Mouse (Mus musculus): ENCODE results near the gene Hmcn1.

Hmcn1 gene

DNA sequence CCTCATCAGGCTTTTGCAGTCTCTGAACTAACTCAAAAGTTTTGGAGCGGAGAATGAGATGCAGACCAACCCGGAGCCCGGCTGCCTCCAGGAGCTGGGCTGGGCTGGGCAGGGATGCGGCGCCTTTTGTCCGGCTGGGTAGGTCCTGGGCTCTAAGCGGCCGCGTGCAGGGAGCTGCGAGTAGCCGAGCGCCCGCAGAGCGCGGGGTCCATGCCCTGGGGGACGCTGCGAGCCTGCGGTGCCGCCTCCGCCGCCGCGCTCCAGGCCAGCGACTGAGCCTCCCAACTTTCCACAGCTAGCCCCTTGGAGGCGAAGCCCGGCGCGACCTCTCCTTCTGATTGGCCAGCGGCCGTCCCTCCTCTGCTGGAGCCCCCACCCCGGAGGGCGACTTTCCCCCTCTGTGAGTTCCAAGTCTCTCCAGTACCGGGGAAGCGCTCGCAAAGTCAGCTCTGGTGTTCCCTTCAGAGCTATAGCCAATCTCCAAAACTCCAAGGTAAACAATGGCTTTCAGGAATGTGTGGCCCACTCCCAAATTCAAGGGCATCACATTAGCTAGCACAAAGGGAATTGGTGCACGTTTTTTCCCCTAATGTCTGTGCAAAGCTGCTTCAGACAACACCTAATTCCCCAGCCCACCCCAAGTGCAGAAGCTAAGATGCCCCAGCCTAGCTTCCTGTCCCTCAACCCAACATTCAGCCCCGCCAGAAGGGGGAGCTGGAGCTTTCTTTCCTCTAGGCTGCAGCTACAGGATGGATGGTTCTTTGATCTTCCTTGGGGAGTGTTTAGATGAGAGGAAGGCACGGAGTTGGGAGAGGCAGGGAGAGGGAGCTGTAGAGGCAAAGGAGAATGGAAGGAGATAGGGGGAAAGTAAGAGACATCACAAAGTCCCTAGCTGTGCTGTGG lies at the start of gene Hmcn1:
Hmcn1 (minus strand) TSS at position 274 of the 903 bp plus-strand sequence.
- no peak for TF ChIP-seq GATA4 (IDR thresholded peaks at IDR 0.05; ENCODE audit: insufficient replicate concordance, low read length)

DNA sequence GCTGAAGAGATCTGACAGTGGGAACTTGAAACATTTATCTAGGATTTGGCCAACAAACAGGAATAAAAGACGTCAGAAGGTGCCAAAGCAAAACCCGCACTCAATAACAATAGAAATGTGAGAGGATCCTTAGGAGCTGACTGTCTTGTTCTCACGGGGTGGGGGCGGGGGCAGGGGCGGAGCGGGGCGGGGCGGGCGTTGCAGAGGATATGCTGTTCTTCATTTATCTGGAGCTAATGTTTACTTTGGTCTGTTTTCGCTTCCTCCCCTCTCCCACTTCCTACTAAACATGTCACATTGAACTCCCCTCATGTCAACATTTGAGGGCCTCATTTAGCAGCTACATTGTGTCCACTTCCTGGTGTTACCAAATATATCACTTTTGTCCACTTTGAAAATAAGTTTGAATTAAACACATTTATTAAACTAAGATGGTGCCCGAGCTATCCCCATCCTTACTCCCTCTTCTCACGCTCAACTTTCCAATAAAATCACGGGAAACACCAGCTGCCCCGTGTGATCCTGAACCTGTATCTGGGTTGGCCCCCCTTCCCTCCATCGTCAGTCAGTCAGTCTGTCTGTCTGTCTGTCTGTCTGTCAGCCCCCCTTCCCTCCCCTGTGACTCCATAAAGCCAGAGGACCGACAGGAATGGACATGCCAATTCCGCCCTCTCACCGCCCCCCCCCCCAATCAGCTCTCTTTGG lies 47.9 kb upstream of the Hmcn1 start:
- TF ChIP-seq GATA4 (IDR thresholded peaks at IDR 0.05; ENCODE audit: insufficient replicate concordance, low read length), result peak; percentile 40; the same call in 1 of the 2 replicates

DNA sequence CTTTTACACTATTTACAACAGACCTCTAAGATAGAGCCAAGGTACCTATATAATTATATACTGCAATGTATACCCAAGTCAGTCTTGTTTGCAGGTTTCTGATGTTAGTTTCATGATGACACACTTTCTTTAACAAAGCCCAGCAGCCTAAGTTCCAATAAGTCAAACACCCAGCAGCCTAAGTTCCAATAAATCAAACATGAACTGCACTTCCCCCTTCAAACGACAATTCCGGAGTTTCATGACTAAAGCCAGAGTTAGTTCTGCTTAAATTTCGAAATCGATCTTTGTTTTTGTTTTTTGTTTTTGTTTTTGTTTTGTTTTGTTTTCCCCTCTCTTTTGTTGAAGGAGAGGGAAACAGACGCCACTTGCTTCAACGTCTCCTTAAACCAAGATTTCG lies 47.1 kb upstream of the Hmcn1 start:
- no peak for TF ChIP-seq GATA4 (IDR thresholded peaks at IDR 0.05; ENCODE audit: insufficient replicate concordance, low read length)

DNA sequence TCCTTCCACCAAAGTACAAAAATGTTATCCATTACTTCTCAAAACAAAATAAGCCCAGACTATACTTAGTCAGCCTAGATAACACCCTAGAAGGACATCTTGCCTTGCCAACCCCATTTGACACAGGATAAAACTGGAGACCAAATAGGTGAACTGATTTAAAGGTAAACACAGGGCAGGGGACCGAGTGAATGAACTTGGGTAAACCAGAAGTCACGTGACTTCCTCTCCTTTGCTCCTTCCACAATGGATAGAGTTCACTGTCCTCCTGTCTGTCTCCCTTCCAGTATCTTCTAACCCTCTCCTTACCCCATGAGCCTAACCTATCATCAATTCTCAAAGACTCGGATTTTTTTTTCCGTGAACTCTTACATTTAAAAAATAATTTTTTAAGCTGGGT lies 46.0 kb upstream of the Hmcn1 start:
- no peak for TF ChIP-seq GATA4 (IDR thresholded peaks at IDR 0.05; ENCODE audit: insufficient replicate concordance, low read length)

DNA sequence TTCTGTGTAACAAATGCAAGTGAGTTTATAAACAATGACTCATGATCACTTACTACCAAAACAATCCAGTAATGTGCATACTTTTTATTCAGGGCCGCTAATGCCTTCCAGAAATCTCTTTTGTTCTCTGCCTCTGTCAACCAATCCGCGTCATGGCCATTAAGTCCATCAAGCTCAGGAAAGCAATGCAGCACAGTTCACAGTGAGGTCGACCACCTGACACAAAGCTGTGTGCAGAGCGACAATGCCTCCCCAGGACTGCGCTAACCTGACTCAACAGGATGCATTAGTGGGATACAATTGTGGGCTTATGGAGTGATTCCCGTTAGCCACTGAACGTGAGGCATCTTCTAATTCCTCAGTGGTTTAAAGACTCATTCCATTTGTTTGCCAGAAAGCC lies 45.3 kb upstream of the Hmcn1 start:
- TF ChIP-seq GATA4 (IDR thresholded peaks at IDR 0.05; ENCODE audit: insufficient replicate concordance, low read length), result no peak

DNA sequence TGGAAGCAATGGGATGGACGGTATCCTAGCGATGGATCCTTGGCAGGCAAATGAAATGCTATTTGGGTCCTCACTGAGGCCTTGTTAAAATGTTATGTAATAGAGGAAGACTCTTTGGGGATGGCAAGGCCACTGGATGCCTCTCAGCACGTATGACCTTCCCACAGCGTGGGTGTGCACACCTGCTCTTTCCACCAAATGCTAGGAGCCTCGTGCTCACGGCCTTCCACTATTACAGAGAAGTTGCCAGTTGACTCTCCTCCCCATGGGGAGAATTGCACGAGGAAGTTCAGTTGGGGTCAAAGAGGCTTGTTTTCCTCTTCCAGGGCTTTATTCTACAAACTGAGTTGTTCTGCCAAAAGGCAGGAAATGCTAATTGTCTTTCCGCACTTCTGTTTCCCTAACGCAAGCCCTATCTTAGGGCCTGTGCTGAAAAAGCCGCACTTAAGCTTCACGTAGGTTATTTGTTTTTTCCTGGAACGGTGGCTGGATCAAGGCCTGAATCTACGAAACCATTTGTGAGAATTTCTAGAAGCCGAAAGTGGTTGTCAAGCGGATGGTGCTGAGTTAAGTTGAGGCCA lies 43.3 kb upstream of the Hmcn1 start:
- TF ChIP-seq GATA4 (IDR thresholded peaks at IDR 0.05; ENCODE audit: insufficient replicate concordance, low read length), result peak; percentile 44; the same call in 1 of the 2 replicates

DNA sequence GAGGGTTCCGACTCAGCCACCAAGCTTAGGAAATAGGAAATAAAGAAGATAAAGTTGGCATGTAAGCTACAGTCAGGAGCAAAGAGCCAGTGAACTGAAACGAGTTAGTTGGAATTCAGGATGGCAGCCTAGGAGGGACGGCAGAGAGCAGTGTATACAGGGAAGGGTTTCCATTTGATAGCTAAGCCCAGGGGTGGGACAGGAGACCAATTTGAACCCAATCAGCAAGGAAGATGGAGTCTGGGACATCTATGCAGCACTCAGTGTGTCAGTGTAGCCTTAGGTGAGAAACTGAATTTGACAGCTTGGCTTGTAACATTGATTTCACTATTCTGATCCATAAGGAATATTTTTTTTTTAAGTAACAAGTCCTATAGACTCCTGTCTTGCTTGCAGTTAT lies 42.5 kb upstream of the Hmcn1 start:
- TF ChIP-seq GATA4 (IDR thresholded peaks at IDR 0.05; ENCODE audit: insufficient replicate concordance, low read length), result no peak

DNA sequence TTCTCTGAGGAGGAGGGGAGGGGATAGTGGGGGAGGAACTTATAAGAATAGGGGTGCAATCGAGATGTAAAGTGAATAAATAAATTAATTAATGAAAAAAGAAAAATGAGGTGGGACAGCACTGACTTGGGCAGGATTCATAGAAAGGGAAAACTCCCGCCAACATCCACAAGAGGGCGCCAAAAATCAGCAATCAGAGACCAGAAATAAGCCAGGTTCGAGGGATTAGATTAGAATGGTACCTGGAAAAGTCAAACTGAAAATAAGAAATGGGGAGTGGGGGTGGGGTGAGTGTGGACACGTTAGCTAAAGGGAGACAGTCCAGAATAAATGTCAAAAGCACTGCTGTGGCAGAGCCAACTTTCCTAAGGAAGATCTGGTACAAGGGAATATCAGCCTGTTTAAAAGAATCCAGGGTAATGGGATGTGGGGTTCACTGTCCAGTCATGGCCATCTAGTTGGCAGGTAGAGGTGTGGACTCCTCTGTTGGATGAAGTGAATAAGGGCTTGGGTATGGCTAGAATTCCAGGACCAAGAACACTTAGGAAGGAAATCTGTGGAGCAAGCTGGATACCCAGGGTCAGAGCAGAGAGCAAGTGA lies 41.9 kb upstream of the Hmcn1 start:
- no peak for TF ChIP-seq GATA4 (IDR thresholded peaks at IDR 0.05; ENCODE audit: insufficient replicate concordance, low read length)

DNA sequence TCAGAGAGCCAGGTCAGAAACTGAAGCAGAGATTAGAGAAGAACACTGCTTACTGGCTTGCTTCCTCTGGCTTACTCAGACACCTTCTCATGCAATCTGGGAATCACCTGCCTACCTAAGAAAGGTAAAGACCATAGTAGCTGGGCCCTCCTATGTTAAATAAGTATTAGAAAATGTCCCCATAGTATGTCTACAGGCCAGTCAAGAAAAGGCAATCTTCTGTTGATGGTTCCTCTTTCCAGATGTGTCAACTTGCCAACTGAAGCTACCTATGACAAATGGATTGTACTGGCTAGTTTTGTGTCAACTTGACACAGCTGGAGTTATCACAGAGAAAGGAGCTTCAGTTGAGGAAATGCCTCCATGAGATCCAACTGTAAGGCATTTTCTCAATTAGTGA lies 40.1 kb upstream of the Hmcn1 start:
- no peak for TF ChIP-seq GATA4 (IDR thresholded peaks at IDR 0.05; ENCODE audit: insufficient replicate concordance, low read length)

DNA sequence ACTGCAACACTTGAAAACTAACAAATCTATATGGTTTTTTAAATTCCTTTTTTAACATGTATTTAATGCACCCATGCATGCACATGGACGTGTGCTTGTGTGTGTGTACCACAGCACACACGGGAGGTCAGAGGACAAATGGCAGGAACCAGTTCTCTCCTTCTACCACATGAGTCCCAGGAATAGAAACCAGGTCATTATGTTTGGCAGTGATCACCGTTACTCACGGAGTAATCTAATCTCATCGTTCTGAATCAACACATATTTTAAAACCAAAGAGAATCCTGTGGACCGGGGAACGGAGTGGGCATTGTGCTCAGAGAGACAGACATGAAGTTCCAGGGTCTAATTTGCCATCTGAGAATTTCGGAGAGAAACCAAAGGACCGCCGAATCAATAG lies 38.3 kb upstream of the Hmcn1 start:
- no peak for TF ChIP-seq GATA4 (IDR thresholded peaks at IDR 0.05; ENCODE audit: insufficient replicate concordance, low read length)

DNA sequence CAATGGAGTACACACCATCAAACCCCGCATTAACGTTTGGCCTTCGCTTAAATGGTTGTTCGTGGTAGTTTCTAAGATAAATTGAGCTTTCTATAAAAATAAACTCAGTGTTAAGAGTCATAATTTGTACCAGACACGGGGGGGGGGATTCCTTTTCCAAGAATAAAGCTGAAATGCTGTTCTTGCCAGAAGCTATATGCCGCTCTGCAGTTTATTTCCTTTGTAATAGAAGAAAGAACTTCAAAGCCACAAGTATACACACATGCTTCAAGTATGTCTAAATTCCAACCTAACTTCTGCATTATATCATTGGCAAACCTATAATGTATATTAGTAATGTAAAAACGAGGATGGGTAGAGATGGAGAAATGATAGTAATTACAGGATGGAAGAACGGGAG lies 37.9 kb upstream of the Hmcn1 start:
- TF ChIP-seq GATA4 (IDR thresholded peaks at IDR 0.05; ENCODE audit: insufficient replicate concordance, low read length), result no peak

DNA sequence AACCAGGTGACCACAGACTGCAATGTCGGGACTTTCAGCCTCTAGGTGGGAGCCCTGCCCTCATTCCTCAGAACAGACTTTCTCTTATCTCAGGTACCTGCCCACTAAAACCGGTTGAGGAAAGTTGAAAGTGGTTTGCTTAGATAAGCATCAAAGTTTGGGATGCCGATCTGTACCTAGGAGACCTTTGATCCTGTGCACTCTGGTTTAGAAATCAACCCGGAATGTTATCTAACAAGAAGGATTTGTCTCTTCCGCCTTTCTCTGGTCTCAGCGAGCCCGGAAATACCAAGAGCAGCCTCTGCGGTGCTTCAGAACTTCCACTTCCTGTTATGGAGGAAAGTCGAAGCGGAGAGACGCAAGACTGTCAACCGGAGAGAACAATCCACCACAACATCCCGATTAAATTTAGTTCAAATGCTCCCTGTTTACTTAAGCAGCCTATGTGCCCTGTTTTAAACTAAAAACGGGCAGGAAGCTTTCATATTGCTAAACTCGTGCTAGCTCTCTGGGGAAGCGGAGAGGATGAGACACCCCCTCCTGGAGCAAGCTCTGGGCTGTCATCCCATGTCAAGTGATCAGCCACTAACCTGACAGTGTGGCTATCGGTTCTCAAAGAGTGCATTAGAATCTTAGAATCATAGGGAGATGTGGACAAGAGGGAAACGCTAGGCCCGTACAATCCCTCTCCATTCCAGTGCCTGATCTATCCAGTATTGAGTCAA lies 32.0 kb upstream of the Hmcn1 start:
- peak; percentile 99 for TF ChIP-seq GATA4 (IDR thresholded peaks at IDR 0.05; ENCODE audit: insufficient replicate concordance, low read length)

DNA sequence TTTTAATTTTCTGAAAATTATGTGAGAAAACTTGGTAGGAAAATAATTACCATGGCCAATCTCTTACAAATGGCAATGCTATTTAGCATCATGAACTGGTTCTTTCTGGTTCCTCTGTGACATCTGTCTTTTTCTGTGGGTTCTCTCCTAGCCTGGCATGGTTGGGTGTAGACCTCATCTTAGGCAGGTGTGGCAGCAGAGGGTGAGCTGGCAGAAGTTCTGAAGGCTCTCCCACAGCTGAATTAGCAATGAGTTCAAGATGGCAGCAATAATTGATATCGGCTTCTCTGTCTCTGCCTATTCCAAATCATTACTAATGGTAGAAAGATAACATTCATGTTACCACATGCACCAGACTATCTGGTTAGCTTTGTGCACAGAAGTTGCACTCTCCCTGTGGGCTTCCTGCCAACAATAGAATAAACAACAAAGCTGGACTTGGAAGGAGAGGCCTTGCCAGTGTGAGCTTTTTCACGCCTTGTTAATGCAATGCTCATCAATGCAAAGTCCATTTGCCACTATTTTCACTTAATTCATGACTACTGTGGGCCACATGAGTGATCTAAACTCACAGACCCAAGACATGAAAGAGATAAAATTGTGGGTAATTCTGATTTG lies 26.1 kb upstream of the Hmcn1 start:
- TF ChIP-seq GATA4 (IDR thresholded peaks at IDR 0.05; ENCODE audit: insufficient replicate concordance, low read length), result no peak

DNA sequence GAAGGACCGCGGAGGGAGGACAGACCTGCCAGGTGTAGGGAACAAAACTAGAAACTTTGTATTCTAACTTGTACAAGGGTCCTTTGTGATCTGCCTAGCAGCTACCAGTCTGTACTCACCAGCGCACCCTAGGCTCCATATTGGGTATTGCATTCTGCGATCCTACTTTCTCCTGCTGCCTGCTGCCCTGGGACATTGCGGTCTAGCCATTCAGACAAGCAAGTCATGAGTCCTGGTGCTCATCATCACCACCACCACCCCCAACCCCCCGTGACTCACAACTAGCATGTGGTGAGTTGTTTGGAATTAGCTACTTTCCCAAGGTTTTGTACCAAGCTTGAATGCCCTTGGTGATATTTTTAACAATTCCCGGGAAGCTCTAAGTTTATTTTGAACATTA lies 17.8 kb upstream of the Hmcn1 start:
- no peak for TF ChIP-seq GATA4 (IDR thresholded peaks at IDR 0.05; ENCODE audit: insufficient replicate concordance, low read length)

Measured in liver, adult (tissue).